Mouse (Mus musculus): ENCODE measurements at regions not wholly inside any gene's neighbourhood (a gene's known extent, or its start where the extent isn't known, plus 50 kb on each side); places are given as distances from the start of the nearest gene placed in this dataset.
A peak's percentile ranks its signal among the peaks of the same experiment; 100 is the strongest.

GRCm38 (mm10) chrX:99339081-99339876, 131.8 kb downstream of the Pja1 start:
- no peak for DNase-seq

- no peak for DNase-seq
Measured at GRCm38 (mm10) chrX:99336616-99337553, 134.2 kb downstream of the Pja1 start.

- no peak for DNase-seq
Measured at GRCm38 (mm10) chrX:99335886-99336589, 135.0 kb downstream of the Pja1 start.

- DNase-seq = no peak
Measured at GRCm38 (mm10) chrX:99332457-99332770, 138.7 kb downstream of the Pja1 start.

- DNase-seq = no peak
Measured at GRCm38 (mm10) chrX:99331764-99332456, 139.2 kb downstream of the Pja1 start.

GRCm38 (mm10) chrX:99330386-99330785, 140.7 kb downstream of the Pja1 start:
- DNase-seq = no peak

GRCm38 (mm10) chrX:99328576-99328975, 142.5 kb downstream of the Pja1 start:
- no peak for DNase-seq

GRCm38 (mm10) chrX:99326167-99326566, 144.9 kb downstream of the Pja1 start:
- DNase-seq = no peak

GRCm38 (mm10) chrX:99325460-99325859, 145.6 kb downstream of the Pja1 start:
- DNase-seq = peak; percentile 21

GRCm38 (mm10) chrX:99324546-99325170, 146.4 kb downstream of the Pja1 start:
- DNase-seq = no peak

- DNase-seq = no peak
Measured at GRCm38 (mm10) chrX:99319791-99320190, 151.3 kb downstream of the Pja1 start.

- DNase-seq = no peak
Measured at GRCm38 (mm10) chrX:99319163-99319562, 151.9 kb downstream of the Pja1 start.

GRCm38 (mm10) chrX:99318141-99318540, 152.9 kb downstream of the Pja1 start:
- DNase-seq = no peak

GRCm38 (mm10) chrX:99317736-99318135, 153.3 kb downstream of the Pja1 start:
- no peak for DNase-seq

- DNase-seq = no peak
Measured at GRCm38 (mm10) chrX:99316410-99317056, 154.5 kb downstream of the Pja1 start.

GRCm38 (mm10) chrX:99299110-99299509, 163.2 kb downstream of the Efnb1 start:
- DNase-seq = no peak

- DNase-seq = no peak
Measured at GRCm38 (mm10) chrX:99294726-99295125, 158.8 kb downstream of the Efnb1 start.

- DNase-seq = no peak
Measured at GRCm38 (mm10) chrX:99293967-99294366, 158.0 kb downstream of the Efnb1 start.

GRCm38 (mm10) chrX:99292758-99293157, 156.8 kb downstream of the Efnb1 start:
- no peak for DNase-seq

- no peak for DNase-seq
Measured at GRCm38 (mm10) chrX:99291965-99292364, 156.0 kb downstream of the Efnb1 start.

- no peak for DNase-seq
Measured at GRCm38 (mm10) chrX:99291423-99291963, 155.6 kb downstream of the Efnb1 start.

Data from right cerebral cortex, postnatal 4 days (tissue).